Mouse (Mus musculus): ENCODE measurements around the gene Zdhhc14.

The Zdhhc14 gene

GRCm38 (mm10) chr17:5560212-5560611, 67.9 kb downstream of the Zdhhc14 start:
- no peak for DNase-seq

GRCm38 (mm10) chr17:5563108-5563507, 70.8 kb downstream of the Zdhhc14 start:
- DNase-seq = no peak

GRCm38 (mm10) chr17:5566006-5566405, 73.6 kb downstream of the Zdhhc14 start:
- DNase-seq = peak; percentile 34 to 51

GRCm38 (mm10) chr17:5567943-5568342, 75.6 kb downstream of the Zdhhc14 start:
- DNase-seq = no peak

- no peak for DNase-seq
Measured at GRCm38 (mm10) chr17:5569131-5570030, 77.0 kb downstream of the Zdhhc14 start.

- no peak for DNase-seq
Measured at GRCm38 (mm10) chr17:5572096-5572730, 79.9 kb downstream of the Zdhhc14 start.

GRCm38 (mm10) chr17:5572745-5573420, 80.5 kb downstream of the Zdhhc14 start:
- peak in 1 of 2 experiments; percentile 11 for DNase-seq

- DNase-seq = peak in 1 of 2 experiments; percentile 9
Measured at GRCm38 (mm10) chr17:5574672-5575071, 82.3 kb downstream of the Zdhhc14 start.

- DNase-seq = peak; percentile 10 to 43
Measured at GRCm38 (mm10) chr17:5575518-5575917, 83.2 kb downstream of the Zdhhc14 start.

- no peak for DNase-seq
Measured at GRCm38 (mm10) chr17:5582232-5582631, 89.9 kb downstream of the Zdhhc14 start.

- no peak for DNase-seq
Measured at GRCm38 (mm10) chr17:5582937-5583336, 90.6 kb downstream of the Zdhhc14 start.

- no peak for DNase-seq
Measured at GRCm38 (mm10) chr17:5583472-5584145, 91.3 kb downstream of the Zdhhc14 start.

- peak; percentile 36 to 41 for DNase-seq
Measured at GRCm38 (mm10) chr17:5591604-5592209, 99.3 kb downstream of the Zdhhc14 start.

GRCm38 (mm10) chr17:5593071-5593470, 100.7 kb downstream of the Zdhhc14 start:
- DNase-seq = no peak

- no peak for DNase-seq
Measured at GRCm38 (mm10) chr17:5595068-5595467, 102.7 kb downstream of the Zdhhc14 start.

GRCm38 (mm10) chr17:5596490-5596889, 104.1 kb downstream of the Zdhhc14 start:
- peak; percentile 33 to 60 for DNase-seq

- DNase-seq = no peak
Measured at GRCm38 (mm10) chr17:5598999-5599398, 106.6 kb downstream of the Zdhhc14 start.

- DNase-seq = no peak
Measured at GRCm38 (mm10) chr17:5600505-5601027, 108.2 kb downstream of the Zdhhc14 start.

- no peak for DNase-seq
Measured at GRCm38 (mm10) chr17:5601953-5602352, 109.6 kb downstream of the Zdhhc14 start.

GRCm38 (mm10) chr17:5606151-5606591, 113.8 kb downstream of the Zdhhc14 start:
- DNase-seq = no peak

GRCm38 (mm10) chr17:5607352-5607751, 115.0 kb downstream of the Zdhhc14 start:
- no peak for DNase-seq

Data from kidney, postnatal 4 days (tissue).